Mouse (Mus musculus) heart, postnatal 36 days (tissue): ENCODE results near the gene Ddx43. TPM values are rescaled to one million over a fixed set of nuclear protein-coding genes. Genes with fewer than 3 reads are reported as not detected.
A peak's percentile ranks its signal among the peaks of the same experiment; 100 is the strongest.

Source experiments
- DNase-seq, 2 experiments: peaks; one replicate each; pipeline ENCODE4 v3.0.0; 2021 to 2022
- intact Hi-C: fragments of 180-260 bp; cut with DNase I; formaldehyde crosslinking; loops from one replicate; pipeline ENCODE4 v1.15.1; 2025
- total RNA-seq, 2 experiments: library from RNA; stranded (reverse); gene quantifications; 2 replicates each; pipeline ENCODE4 v1.2.3; 2021

Ddx43 gene
- total RNA-seq, 2 experiments from 2014 or later: not detected

DNA sequence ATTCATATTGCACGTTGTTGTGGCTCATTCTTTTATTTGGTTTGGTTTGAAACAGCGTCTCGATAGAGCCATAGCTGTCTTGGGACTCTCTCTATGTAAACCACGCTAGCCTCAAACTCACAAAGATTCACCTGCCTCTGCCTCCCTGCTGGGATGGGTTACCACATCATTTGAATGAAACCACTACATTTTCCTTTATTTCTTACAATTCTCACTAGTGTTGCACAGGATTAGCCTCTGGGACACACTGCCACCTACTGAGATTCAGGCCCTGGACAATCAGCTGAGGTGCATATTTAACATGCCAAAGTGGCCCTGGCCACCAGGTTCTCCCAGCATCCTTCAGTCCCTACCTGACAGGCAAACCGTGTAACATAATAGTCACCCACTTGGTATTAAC is 43.8 kb downstream of the Ddx43 start:
- intact Hi-C loops: no loop called here
- no peak for DNase-seq

DNA sequence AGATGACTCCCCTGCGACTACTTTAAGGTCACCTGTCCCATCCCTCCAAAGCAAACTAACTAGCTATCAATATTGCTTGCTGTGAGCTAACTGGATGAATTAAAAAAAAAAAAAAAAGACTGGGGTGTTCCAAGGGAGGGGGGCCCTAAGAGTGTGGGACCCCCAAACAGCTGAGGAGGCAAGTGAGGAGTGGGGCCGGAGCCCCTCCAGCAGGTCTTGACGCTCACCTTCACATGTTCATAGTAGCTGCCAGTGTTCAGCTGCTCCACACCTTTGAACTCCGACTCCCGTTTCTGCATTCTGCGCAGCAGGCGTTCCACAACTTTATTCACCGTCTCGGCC is 46.6 kb downstream of the Ddx43 start:
- no peak for DNase-seq
- intact Hi-C loops: loop anchor here (10.0 kb wide), 1 partner anchor 327 kb away; no protein-coding TSS in a partner anchor

- intact Hi-C loops: loop anchor here (10.0 kb wide), 1 partner anchor 328 kb away; no protein-coding TSS in a partner anchor
Measured at GRCm38 (mm10) chr9:78442579-78443392, 47.2 kb downstream of the Ddx43 start, which contains the start of gene Cgas. Gene Cgas (minus strand): TSS chr9:78443237.

DNA sequence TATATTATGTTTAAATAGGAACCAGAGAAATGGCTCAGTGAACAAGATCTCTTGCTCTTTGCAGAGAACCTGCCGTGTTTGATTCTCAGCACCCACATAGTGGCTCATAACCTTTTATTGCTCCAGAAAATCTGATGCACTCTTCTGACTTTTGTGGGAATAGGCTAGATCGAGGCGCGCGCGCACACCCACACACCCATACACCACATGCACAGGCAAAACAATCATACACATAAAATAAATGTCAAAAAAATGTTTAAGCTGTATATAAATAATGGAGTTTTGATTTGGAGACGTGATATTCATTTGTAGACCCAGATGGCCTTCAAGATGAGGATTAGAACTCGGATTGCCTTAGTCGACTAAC is 52.0 kb downstream of the Ddx43 start:
- no peak for DNase-seq
- intact Hi-C loops: loop anchor here (10.0 kb wide), 1 partner anchor 333 kb away; no protein-coding TSS in a partner anchor

More at GRCm38 (mm10) chr9:78442579-78443392, 47.2 kb downstream of the Ddx43 start, which contains the start of gene Cgas:
- DNase-seq: peak; percentile 72 to 75

- peak; percentile 90 to 93 for DNase-seq
- intact Hi-C loops: loop anchor here (2.0 to 10.0 kb wide), 2 partner anchors 29 to 333 kb away; no protein-coding TSS in a partner anchor
Measured at GRCm38 (mm10) chr9:78447973-78448873, 52.6 kb downstream of the Ddx43 start, which contains the start of the genes Mto1 and Gm17324. Gene Mto1 (plus strand): TSS chr9:78448208. Gene Gm17324 (minus strand): TSS chr9:78448786.

GRCm38 (mm10) chr9:78450404-78450803 is 54.8 kb downstream of the Ddx43 start:
- intact Hi-C loops: no loop called here
- DNase-seq: no peak

DNA sequence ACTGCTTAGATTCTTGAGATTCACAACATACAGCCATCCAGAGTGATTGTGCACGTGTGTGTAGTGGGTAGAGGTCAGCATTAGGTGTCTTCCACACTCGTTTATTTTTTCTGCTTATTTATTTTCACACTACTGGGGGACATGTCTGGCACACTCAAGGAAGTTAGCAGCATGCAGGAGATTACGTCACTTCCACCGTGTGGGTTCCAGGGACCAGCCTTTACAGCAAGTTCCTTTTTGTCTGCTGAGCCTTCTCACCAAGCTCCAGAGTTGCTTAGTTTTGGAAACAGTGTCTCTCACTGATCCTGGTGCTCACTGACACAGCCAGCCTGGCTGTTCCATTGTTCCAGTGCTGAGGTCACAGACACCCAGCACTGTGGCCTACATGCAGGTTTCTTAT is 55.8 kb downstream of the Ddx43 start:
- intact Hi-C loops: no loop called here
- no peak for DNase-seq

- no peak for DNase-seq
- intact Hi-C loops: no loop called here
Measured at GRCm38 (mm10) chr9:78457026-78457425, 61.4 kb downstream of the Ddx43 start.

- intact Hi-C loops: no loop called here
- DNase-seq: no peak
Measured at GRCm38 (mm10) chr9:78463337-78463736, 67.8 kb downstream of the Ddx43 start.

GRCm38 (mm10) chr9:78465725-78466124 is 70.1 kb downstream of the Ddx43 start:
- intact Hi-C loops: no loop called here
- no peak for DNase-seq

Other genes with a start within 250 kb of the Ddx43 start
- 10 to 100 TPM; 88.6 to 98.7 TPM for gene Gsta4, start 213.0 kb upstream of the Ddx43 start, total RNA-seq
- gene Gsta1, start 165.1 kb upstream of the Ddx43 start, total RNA-seq: 1 to 10 TPM in 1 of 2 experiments, not detected in 1; 1.1 TPM
- gene Gm3776, start 138.6 kb upstream of the Ddx43 start, total RNA-seq: 1 to 10 TPM; 1.0 to 1.2 TPM
- not detected for gene Gm10639, start 105.9 kb upstream of the Ddx43 start, total RNA-seq
- not detected for gene Omt2a, start 81.0 kb upstream of the Ddx43 start, total RNA-seq
- gene Omt2b, start 68.2 kb upstream of the Ddx43 start, total RNA-seq: not detected
- gene Gsta2, start 40.0 kb upstream of the Ddx43 start, total RNA-seq: under 1 TPM in 1 of 2 experiments, not detected in 1; 0.46 TPM
- not detected for gene Dppa5a, start 27.6 kb upstream of the Ddx43 start, total RNA-seq
- not detected for gene Ooep, start 17.1 kb upstream of the Ddx43 start, total RNA-seq
- gene Cgas, start 47.5 kb downstream of the Ddx43 start, total RNA-seq: under 1 TPM; 0.54 to 0.56 TPM
- gene Mto1, start 52.4 kb downstream of the Ddx43 start, total RNA-seq: 10 to 100 TPM; 24.3 to 25.2 TPM
- not detected for gene Gm17324, start 53.0 kb downstream of the Ddx43 start, total RNA-seq
- 1,000 to 10,000 TPM; 1,083 to 1,160 TPM for gene Eef1a1, start 93.4 kb downstream of the Ddx43 start, total RNA-seq
- gene Slc17a5, start 192.3 kb downstream of the Ddx43 start, total RNA-seq: 1 to 10 TPM; 6.5 to 6.9 TPM
- 1 to 10 TPM; 1.6 to 1.9 TPM for gene Cd109, start 219.8 kb downstream of the Ddx43 start, total RNA-seq